Mouse (Mus musculus): ENCODE results near the gene Snrk. TPM values are rescaled to one million over a fixed set of nuclear protein-coding genes. Genes with fewer than 3 reads are reported as not detected.

Gene Snrk
- polyA plus RNA-seq, 1 experiment from 2014 or later, result 75.8 TPM

DNA sequence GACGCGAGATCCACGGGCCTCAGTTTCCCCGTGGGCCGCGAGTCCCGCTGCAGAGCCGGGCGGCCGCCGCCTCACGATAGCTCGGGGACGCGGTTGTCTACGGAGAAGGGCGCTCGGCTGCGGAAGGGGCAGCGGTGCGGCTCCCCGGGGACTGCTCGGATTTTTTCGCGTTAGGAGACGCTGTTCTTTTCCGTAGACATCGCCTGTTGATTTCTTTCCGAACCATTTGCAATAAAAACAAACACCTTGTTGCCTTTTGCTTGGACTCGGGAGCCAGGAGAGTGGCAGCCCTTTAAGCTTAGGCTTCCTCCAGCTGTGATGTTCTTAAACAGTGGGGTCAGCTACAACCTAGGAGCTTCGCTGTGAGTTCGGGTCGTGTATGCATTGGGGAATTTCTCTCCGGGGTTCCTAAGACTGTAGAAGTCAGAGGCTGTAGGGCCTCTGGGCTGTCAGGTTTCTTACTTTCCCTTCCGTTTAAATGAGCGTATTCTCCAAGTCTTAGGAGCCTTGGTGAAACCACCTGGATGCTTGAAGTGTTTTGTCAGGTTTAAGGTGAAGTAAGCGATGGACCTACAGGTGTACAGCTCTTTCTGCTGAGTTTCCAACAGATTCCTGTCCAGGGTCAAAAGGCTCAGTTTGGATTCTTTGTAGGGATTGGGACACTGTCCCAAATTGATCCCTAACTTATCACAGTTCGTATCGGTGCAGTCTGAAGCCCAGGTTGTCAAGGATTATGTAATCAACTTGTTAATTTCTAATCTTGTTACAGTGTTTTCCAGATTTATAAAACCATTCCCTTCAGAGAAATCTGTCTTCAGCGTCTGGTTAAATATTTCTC lies 845 bp downstream of the Snrk start:
- 4% methylated on average over 40 of the region's 40 CpGs for WGBS
- Histone ChIP-seq H3K27ac (ENCODE audit: low read depth, low read length) (peak overlapping the region; percentile 77), H3K9ac (ENCODE audit: low read depth, low read length) (peak overlapping the region; percentile 91), H3K36me3 (ENCODE audit: control insufficient read depth, insufficient read depth, low read length) (no peaks in the 10 kb centered on the region), H3K4me1 (ENCODE audit: control insufficient read depth, insufficient read depth, low read depth, low read length) (peaks cover 8% of the 10 kb centered on the region), H3K4me2 (ENCODE audit: low read length) (peak overlapping the region; percentile 92), H3K27me3 (replicated peaks; ENCODE audit: control insufficient read depth, insufficient read depth, low read length) (no peaks in the 10 kb centered on the region), H3K9me3 (ENCODE audit: control insufficient read depth, low read length) (no peaks in the 10 kb centered on the region), H3K4me3 (ENCODE audit: low read length) (peak overlapping the region; percentile 89)
- ATAC-seq, result peak; percentile 62

GRCm38 (mm10) chr9:122120089-122120488 lies 3.0 kb downstream of the Snrk start:
- no peak overlapping the region for H3K4me3 ChIP-seq (ENCODE audit: low read length)
- no peak overlapping the region for H3K4me2 ChIP-seq (ENCODE audit: low read length)

DNA sequence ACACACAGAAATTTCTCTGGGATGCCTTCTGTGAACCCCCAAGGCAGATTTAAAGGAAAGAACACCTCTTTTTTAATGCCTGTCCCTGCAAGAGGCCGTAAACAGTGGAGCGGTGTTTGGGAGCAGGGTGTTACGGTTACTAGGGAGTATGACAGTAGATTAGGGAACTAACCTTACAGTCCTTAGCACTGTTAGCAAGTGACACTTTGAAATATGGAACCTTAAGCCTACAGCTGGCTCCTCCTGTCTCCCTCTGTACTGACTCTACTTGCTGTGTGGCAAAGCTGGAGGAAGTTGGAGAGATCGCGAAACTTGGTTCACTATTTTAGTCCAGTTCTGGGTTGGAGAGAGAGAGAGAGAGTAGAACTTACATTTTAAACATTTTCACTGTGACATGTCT lies 5.0 kb downstream of the Snrk start:
- H3K36me3 ChIP-seq (ENCODE audit: control insufficient read depth, insufficient read depth, low read length), result no peaks in the 10 kb centered on the region
- no peak overlapping the region for H3K4me3 ChIP-seq (ENCODE audit: low read length)
- no peak overlapping the region for H3K4me2 ChIP-seq (ENCODE audit: low read length)
- H3K27ac ChIP-seq (ENCODE audit: low read depth, low read length), result no peak overlapping the region
- H3K9me3 ChIP-seq (ENCODE audit: control insufficient read depth, low read length), result no peaks in the 10 kb centered on the region
- no peak for ATAC-seq
- no peak overlapping the region for H3K9ac ChIP-seq (ENCODE audit: low read depth, low read length)
- H3K4me1 ChIP-seq (ENCODE audit: control insufficient read depth, insufficient read depth, low read depth, low read length), result peaks cover 8% of the 10 kb centered on the region
- WGBS, result 89% methylated on average over 5 of the region's 5 CpGs
- no peaks in the 10 kb centered on the region for H3K27me3 ChIP-seq (replicated peaks; ENCODE audit: control insufficient read depth, insufficient read depth, low read length)

More at GRCm38 (mm10) chr9:122120089-122120488, 3.0 kb downstream of the Snrk start:
- Histone ChIP-seq H3K9ac (ENCODE audit: low read depth, low read length) (no peak overlapping the region), H3K36me3 (ENCODE audit: control insufficient read depth, insufficient read depth, low read length) (no peaks in the 10 kb centered on the region), H3K27me3 (replicated peaks; ENCODE audit: control insufficient read depth, insufficient read depth, low read length) (no peaks in the 10 kb centered on the region), H3K4me1 (ENCODE audit: control insufficient read depth, insufficient read depth, low read depth, low read length) (peaks cover 8% of the 10 kb centered on the region), H3K27ac (ENCODE audit: low read depth, low read length) (no peak overlapping the region), H3K9me3 (ENCODE audit: control insufficient read depth, low read length) (no peaks in the 10 kb centered on the region)
- WGBS, result 40% methylated on average over 3 of the region's 3 CpGs
- no peak for ATAC-seq

GRCm38 (mm10) chr9:122123181-122123580 lies 6.1 kb downstream of the Snrk start:
- Histone ChIP-seq H3K9me3 (ENCODE audit: control insufficient read depth, low read length) (no peaks in the 10 kb centered on the region), H3K9ac (ENCODE audit: low read depth, low read length) (no peak overlapping the region), H3K27me3 (replicated peaks; ENCODE audit: control insufficient read depth, insufficient read depth, low read length) (no peaks in the 10 kb centered on the region), H3K4me2 (ENCODE audit: low read length) (no peak overlapping the region), H3K36me3 (ENCODE audit: control insufficient read depth, insufficient read depth, low read length) (no peaks in the 10 kb centered on the region), H3K27ac (ENCODE audit: low read depth, low read length) (no peak overlapping the region), H3K4me1 (ENCODE audit: control insufficient read depth, insufficient read depth, low read depth, low read length) (peaks cover 5% of the 10 kb centered on the region), H3K4me3 (ENCODE audit: low read length) (no peak overlapping the region)
- 58% methylated on average over 5 of the region's 5 CpGs for WGBS
- ATAC-seq, result no peak

GRCm38 (mm10) chr9:122125723-122126290 lies 8.7 kb downstream of the Snrk start:
- no peak overlapping the region for H3K9ac ChIP-seq (ENCODE audit: low read depth, low read length)
- no peaks in the 10 kb centered on the region for H3K36me3 ChIP-seq (ENCODE audit: control insufficient read depth, insufficient read depth, low read length)
- peaks cover 7% of the 10 kb centered on the region for H3K4me1 ChIP-seq (ENCODE audit: control insufficient read depth, insufficient read depth, low read depth, low read length)
- no peak for ATAC-seq
- no peak overlapping the region for H3K27ac ChIP-seq (ENCODE audit: low read depth, low read length)
- no peak overlapping the region for H3K4me2 ChIP-seq (ENCODE audit: low read length)
- H3K9me3 ChIP-seq (ENCODE audit: control insufficient read depth, low read length), result no peaks in the 10 kb centered on the region
- no peak overlapping the region for H3K4me3 ChIP-seq (ENCODE audit: low read length)
- WGBS, result 39% methylated on average over 5 of the region's 5 CpGs
- H3K27me3 ChIP-seq (replicated peaks; ENCODE audit: control insufficient read depth, insufficient read depth, low read length), result no peaks in the 10 kb centered on the region

GRCm38 (mm10) chr9:122126790-122127189 lies 9.7 kb downstream of the Snrk start:
- 69% methylated on average over 8 of the region's 8 CpGs for WGBS
- no peak overlapping the region for H3K4me3 ChIP-seq (ENCODE audit: low read length)
- H3K4me2 ChIP-seq (ENCODE audit: low read length), result no peak overlapping the region
- no peak overlapping the region for H3K27ac ChIP-seq (ENCODE audit: low read depth, low read length)
- no peak overlapping the region for H3K9ac ChIP-seq (ENCODE audit: low read depth, low read length)
- H3K4me1 ChIP-seq (ENCODE audit: control insufficient read depth, insufficient read depth, low read depth, low read length), result peaks cover 7% of the 10 kb centered on the region
- no peaks in the 10 kb centered on the region for H3K9me3 ChIP-seq (ENCODE audit: control insufficient read depth, low read length)
- H3K27me3 ChIP-seq (replicated peaks; ENCODE audit: control insufficient read depth, insufficient read depth, low read length), result no peaks in the 10 kb centered on the region
- no peaks in the 10 kb centered on the region for H3K36me3 ChIP-seq (ENCODE audit: control insufficient read depth, insufficient read depth, low read length)
- no peak for ATAC-seq

DNA sequence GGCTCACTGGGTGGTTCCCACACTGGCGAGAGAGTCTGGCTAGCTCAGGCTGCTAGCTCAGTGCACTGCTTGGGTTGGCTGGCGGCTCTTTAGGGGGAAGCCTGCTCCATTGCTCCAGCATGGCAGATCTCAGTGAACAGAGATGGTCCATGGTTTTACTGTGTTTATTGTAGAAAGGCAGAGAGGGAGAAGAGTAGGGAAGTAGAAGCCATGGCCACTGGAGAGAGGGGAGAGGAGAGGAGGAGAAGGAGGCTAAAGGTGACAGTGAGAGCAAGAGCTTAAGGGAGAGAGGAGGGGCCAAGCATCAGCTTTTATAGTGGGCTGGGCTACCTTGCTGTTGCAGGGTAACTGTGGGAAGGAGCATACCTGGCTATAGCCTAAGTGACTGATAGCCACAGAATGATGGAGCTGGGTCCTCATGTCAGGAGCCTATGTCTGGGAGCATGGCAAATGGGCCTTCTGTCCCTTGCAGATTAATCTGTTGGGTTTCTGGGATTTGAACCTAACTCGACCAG lies 10.3 kb downstream of the Snrk start:
- no peak for ATAC-seq
- Histone ChIP-seq H3K4me1 (ENCODE audit: control insufficient read depth, insufficient read depth, low read depth, low read length) (peaks cover 7% of the 10 kb centered on the region), H3K27ac (ENCODE audit: low read depth, low read length) (no peak overlapping the region), H3K9ac (ENCODE audit: low read depth, low read length) (no peak overlapping the region), H3K4me3 (ENCODE audit: low read length) (no peak overlapping the region), H3K4me2 (ENCODE audit: low read length) (no peak overlapping the region), H3K9me3 (ENCODE audit: control insufficient read depth, low read length) (no peaks in the 10 kb centered on the region), H3K27me3 (replicated peaks; ENCODE audit: control insufficient read depth, insufficient read depth, low read length) (no peaks in the 10 kb centered on the region), H3K36me3 (ENCODE audit: control insufficient read depth, insufficient read depth, low read length) (no peaks in the 10 kb centered on the region)
- WGBS, result 73% methylated on average over 3 of the region's 3 CpGs

DNA sequence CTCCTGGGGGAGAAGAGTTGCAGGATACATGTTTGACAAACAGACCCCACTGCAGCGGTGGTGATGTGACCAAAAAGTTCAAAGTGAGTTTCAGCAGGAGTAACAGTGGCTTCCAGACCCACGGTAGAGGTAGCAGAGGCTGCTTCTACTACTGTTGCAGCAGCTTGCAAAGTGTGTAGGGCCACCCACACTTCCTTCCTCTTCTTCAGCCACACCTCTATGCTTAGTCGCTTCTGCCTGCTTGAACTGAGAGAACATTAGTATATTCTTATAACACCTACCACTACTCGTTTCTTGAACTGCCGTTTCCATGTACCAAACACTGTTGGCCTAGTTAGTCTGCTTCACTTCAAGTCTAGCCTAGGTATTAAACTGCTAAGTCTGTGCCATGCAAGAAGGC lies 11.6 kb downstream of the Snrk start:
- H3K4me1 ChIP-seq (ENCODE audit: control insufficient read depth, insufficient read depth, low read depth, low read length), result peaks cover 7% of the 10 kb centered on the region
- no peak overlapping the region for H3K9ac ChIP-seq (ENCODE audit: low read depth, low read length)
- 85% methylated on average over 5 of the region's 5 CpGs for WGBS
- H3K27me3 ChIP-seq (replicated peaks; ENCODE audit: control insufficient read depth, insufficient read depth, low read length), result no peaks in the 10 kb centered on the region
- ATAC-seq, result no peak
- H3K36me3 ChIP-seq (ENCODE audit: control insufficient read depth, insufficient read depth, low read length), result peaks cover 2% of the 10 kb centered on the region; the same call in 1 of the 2 replicates
- H3K27ac ChIP-seq (ENCODE audit: low read depth, low read length), result no peak overlapping the region
- no peak overlapping the region for H3K4me2 ChIP-seq (ENCODE audit: low read length)
- H3K4me3 ChIP-seq (ENCODE audit: low read length), result no peak overlapping the region
- H3K9me3 ChIP-seq (ENCODE audit: control insufficient read depth, low read length), result no peaks in the 10 kb centered on the region

DNA sequence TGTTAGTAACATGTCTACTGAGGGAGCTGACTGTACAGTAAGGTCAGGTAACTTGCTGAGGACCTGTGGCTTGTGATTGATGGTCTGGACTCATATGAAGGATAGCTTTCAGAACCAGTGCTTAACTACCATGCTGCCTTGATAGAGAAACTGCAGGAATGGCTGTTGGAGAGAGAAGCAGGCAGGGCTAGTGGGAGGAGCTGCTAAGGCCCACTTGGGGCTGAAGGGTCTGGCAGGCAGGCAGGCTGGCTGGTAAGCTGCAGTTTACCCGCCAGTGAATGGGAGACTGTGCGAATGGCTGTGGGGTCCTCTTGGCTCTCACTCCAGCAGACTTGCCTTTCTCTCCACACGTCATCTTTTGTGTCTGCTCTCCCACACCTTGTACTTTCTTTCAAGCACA lies 13.6 kb downstream of the Snrk start:
- no peak for ATAC-seq
- Histone ChIP-seq H3K4me1 (ENCODE audit: control insufficient read depth, insufficient read depth, low read depth, low read length) (peaks cover 7% of the 10 kb centered on the region), H3K27me3 (replicated peaks; ENCODE audit: control insufficient read depth, insufficient read depth, low read length) (no peaks in the 10 kb centered on the region), H3K9ac (ENCODE audit: low read depth, low read length) (no peak overlapping the region), H3K36me3 (ENCODE audit: control insufficient read depth, insufficient read depth, low read length) (peaks cover 2% of the 10 kb centered on the region; the same call in 1 of the 2 replicates), H3K4me2 (ENCODE audit: low read length) (no peak overlapping the region), H3K27ac (ENCODE audit: low read depth, low read length) (no peak overlapping the region), H3K9me3 (ENCODE audit: control insufficient read depth, low read length) (no peaks in the 10 kb centered on the region), H3K4me3 (ENCODE audit: low read length) (no peak overlapping the region)
- 44% methylated on average over 3 of the region's 3 CpGs for WGBS
